Mouse (Mus musculus) neutrophil, adult 5-6 weeks (primary cell): ENCODE measurements around the gene Ehmt1. TPM values are rescaled to one million over a fixed set of nuclear protein-coding genes. Genes with fewer than 3 reads are reported as not detected.
A peak's percentile ranks its signal among the peaks of the same experiment; 100 is the strongest.

ENCODE experiments used
- ATAC-seq: fragments of 151-379, 151-347 bp; 2 replicates; pipeline ENCODE4 v1.8.0; 2017; ENCODE audit warnings: mild to moderate bottlenecking, moderate TSS enrichment; ENCODE audit not compliant: insufficient number of reproducible peaks, poor library complexity, low FRiP score, severe bottlenecking; ENCODE audit errors: extremely low read depth
- total RNA-seq: library from RNA; stranded (forward); fragments of 200-1000 nt; gene quantifications from 2 replicates; pipeline ENCODE4 v1.2.3, GENCODE M21; 2017

Gene Ehmt1
- total RNA-seq = 109 and 118 TPM in 2 replicates

GRCm38 (mm10) chr2:24918930-24919838 lies at the start of gene Ehmt1:
TSS of gene Ehmt1 (minus strand) at chr2:24919614.
- peak; percentile 91 for ATAC-seq

GRCm38 (mm10) chr2:24962304-24963000 lies 43.0 kb upstream of the Ehmt1 start, which contains the start of gene Dph7:
TSS of gene Dph7 (plus strand) at chr2:24962400.
- peak; percentile 96 for ATAC-seq

GRCm38 (mm10) chr2:24960910-24961309 lies 41.5 kb upstream of the Ehmt1 start:
- ATAC-seq = no peak

- no peak for ATAC-seq
Observed at GRCm38 (mm10) chr2:24952537-24953055, 33.2 kb upstream of the Ehmt1 start.

- ATAC-seq = no peak
Observed at GRCm38 (mm10) chr2:24950189-24950535, 30.7 kb upstream of the Ehmt1 start.

- ATAC-seq = peak; percentile 97
Observed at GRCm38 (mm10) chr2:24949421-24950188, 30.2 kb upstream of the Ehmt1 start, which contains the start of gene Zmynd19. TSS of gene Zmynd19 (plus strand) at chr2:24949792.

GRCm38 (mm10) chr2:24944304-24944703 lies 24.9 kb upstream of the Ehmt1 start:
- ATAC-seq = 0 out of 2 replicates have a peak, but pooled peaks have one; percentile 39

GRCm38 (mm10) chr2:24942092-24942491 lies 22.7 kb upstream of the Ehmt1 start:
- ATAC-seq = no peak

- peak; percentile 87 for ATAC-seq
Observed at GRCm38 (mm10) chr2:24935057-24935796, 15.8 kb upstream of the Ehmt1 start, which contains the start of gene Arrdc1. TSS of gene Arrdc1 (minus strand) at chr2:24935252.

GRCm38 (mm10) chr2:24934441-24934963 lies 15.1 kb upstream of the Ehmt1 start:
- ATAC-seq = peak; percentile 29; the same call in 1 of the 2 replicates

- no peak for ATAC-seq
Observed at GRCm38 (mm10) chr2:24929593-24929992, 10.2 kb upstream of the Ehmt1 start.

GRCm38 (mm10) chr2:24929119-24929518 lies 9.7 kb upstream of the Ehmt1 start:
- no peak for ATAC-seq

GRCm38 (mm10) chr2:24927810-24928479 lies 8.5 kb upstream of the Ehmt1 start:
- ATAC-seq = no peak

- ATAC-seq = no peak
Observed at GRCm38 (mm10) chr2:24926965-24927358, 7.5 kb upstream of the Ehmt1 start.

- no peak for ATAC-seq
Observed at GRCm38 (mm10) chr2:24926345-24926964, 7.0 kb upstream of the Ehmt1 start.

- ATAC-seq = no peak
Observed at GRCm38 (mm10) chr2:24925284-24925683, 5.9 kb upstream of the Ehmt1 start.

- no peak for ATAC-seq
Observed at GRCm38 (mm10) chr2:24923561-24923960, 4.1 kb upstream of the Ehmt1 start.
